Mouse (Mus musculus) testis, adult 2 months (tissue): ENCODE measurements at regions not wholly inside any gene's neighbourhood (a gene's known extent, or its start where the extent isn't known, plus 50 kb on each side); places are given as distances from the start of the nearest gene placed in this dataset.

ENCODE experiments used
- CTCF ChIP-seq: fragments of 200-500 bp; IDR thresholded peaks from 2 replicates; pipeline ENCODE4 v1.5.1; 2012; ENCODE audit warnings: low read depth, mild to moderate bottlenecking, inconsistent platforms, low read length, moderate library complexity; ENCODE audit not compliant: control insufficient read depth, insufficient read depth, insufficient replicate concordance
- POLR2A ChIP-seq: fragments of 200-500 bp; IDR thresholded peaks from 2 replicates; pipeline ENCODE4 v1.6.1; 2012; ENCODE audit warnings: low read depth, mild to moderate bottlenecking, inconsistent platforms, low read length, moderate library complexity; ENCODE audit not compliant: control insufficient read depth

GRCm38 (mm10) chr10:16545445-16545844 is 1177.6 kb upstream of the Cited2 start:
- TF ChIP-seq POLR2A (no peak), CTCF (no peak)
